Mouse (Mus musculus): Measurements from ENCODE around the gene Ugt1a6b. TPM values are rescaled to one million over a fixed set of nuclear protein-coding genes. Genes with fewer than 3 reads are reported as not detected.

Gene Ugt1a6b
- polyA plus RNA-seq, 1 experiment from 2014 or later, result 3.7 TPM

- ATAC-seq (ENCODE audit: insufficient number of reproducible peaks, low FRiP score, low TSS enrichment, low read depth), result peak; percentile 97
- no peaks in the 10 kb centered on the region for H3K9me3 ChIP-seq (replicated peaks)
- H3K9ac ChIP-seq, result peak within 1 kb of the TSS; percentile 59
- H3K4me1 ChIP-seq, result peaks cover 7% of the 10 kb centered on the region; the same call in 1 of the 2 replicates
- H3K27ac ChIP-seq (replicated peaks), result no peak within 1 kb of the TSS
- no peaks in the 10 kb centered on the region for H3K36me3 ChIP-seq
- WGBS, result 6% methylated on average over 62 of the region's 62 CpGs
- H3K27me3 ChIP-seq, result no peaks in the 10 kb centered on the region
- H3K4me2 ChIP-seq (replicated peaks), result peak within 1 kb of the TSS; percentile 82
- peak within 1 kb of the TSS; percentile 54 for H3K4me3 ChIP-seq (replicated peaks)
These were observed 102.4 kb downstream of the Ugt1a6b start, which contains the start of gene Dnajb3 for GRCm38 (mm10) chr1:88205294-88205922. TSS of gene Dnajb3 (minus strand) at chr1:88205782.

GRCm38 (mm10) chr1:88206843-88207479 is 103.9 kb downstream of the Ugt1a6b start:
- H3K4me3 ChIP-seq (replicated peaks), result no peak overlapping the region
- WGBS, result 81% methylated on average over 2 of the region's 2 CpGs
- H3K9ac ChIP-seq, result no peak overlapping the region
- H3K9me3 ChIP-seq (replicated peaks), result peaks cover 7% of the 10 kb centered on the region
- no peaks in the 10 kb centered on the region for H3K36me3 ChIP-seq
- no peak overlapping the region for H3K4me2 ChIP-seq (replicated peaks)
- no peak overlapping the region for H3K27ac ChIP-seq (replicated peaks)
- H3K4me1 ChIP-seq, result peaks cover 7% of the 10 kb centered on the region; the same call in 1 of the 2 replicates
- H3K27me3 ChIP-seq, result no peaks in the 10 kb centered on the region
- ATAC-seq (ENCODE audit: insufficient number of reproducible peaks, low FRiP score, low TSS enrichment, low read depth), result no peak

GRCm38 (mm10) chr1:88211812-88212211 is 108.8 kb downstream of the Ugt1a6b start, which contains the start of gene Ugt1a1:
TSS of gene Ugt1a1 (plus strand) at chr1:88211959.
- Histone ChIP-seq H3K27ac (replicated peaks) (no peak within 1 kb of the TSS), H3K4me1 (no peaks in the 10 kb centered on the region), H3K4me3 (replicated peaks) (no peak within 1 kb of the TSS), H3K4me2 (replicated peaks) (no peak within 1 kb of the TSS), H3K9me3 (replicated peaks) (peaks cover 47% of the 10 kb centered on the region), H3K36me3 (no peaks in the 10 kb centered on the region), H3K27me3 (no peaks in the 10 kb centered on the region), H3K9ac (no peak within 1 kb of the TSS)
- 66% methylated on average over 8 of the region's 8 CpGs for WGBS
- ATAC-seq (ENCODE audit: insufficient number of reproducible peaks, low FRiP score, low TSS enrichment, low read depth), result no peak

- H3K4me2 ChIP-seq (replicated peaks), result no peak overlapping the region
- no peaks in the 10 kb centered on the region for H3K36me3 ChIP-seq
- 58% methylated on average over 8 of the region's 8 CpGs for WGBS
- H3K4me1 ChIP-seq, result no peaks in the 10 kb centered on the region
- no peak overlapping the region for H3K27ac ChIP-seq (replicated peaks)
- no peak for ATAC-seq (ENCODE audit: insufficient number of reproducible peaks, low FRiP score, low TSS enrichment, low read depth)
- peaks cover 52% of the 10 kb centered on the region for H3K9me3 ChIP-seq (replicated peaks)
- H3K9ac ChIP-seq, result no peak overlapping the region
- no peaks in the 10 kb centered on the region for H3K27me3 ChIP-seq
- no peak overlapping the region for H3K4me3 ChIP-seq (replicated peaks)
These were observed 109.4 kb downstream of the Ugt1a6b start for GRCm38 (mm10) chr1:88212341-88213045.

- H3K9ac ChIP-seq, result no peak overlapping the region
- H3K4me1 ChIP-seq, result no peaks in the 10 kb centered on the region
- peaks cover 55% of the 10 kb centered on the region for H3K9me3 ChIP-seq (replicated peaks)
- H3K36me3 ChIP-seq, result no peaks in the 10 kb centered on the region
- WGBS, result 70% methylated on average over 1 of the region's 1 CpGs
- H3K27me3 ChIP-seq, result no peaks in the 10 kb centered on the region
- no peak for ATAC-seq (ENCODE audit: insufficient number of reproducible peaks, low FRiP score, low TSS enrichment, low read depth)
- H3K4me3 ChIP-seq (replicated peaks), result no peak overlapping the region
- no peak overlapping the region for H3K27ac ChIP-seq (replicated peaks)
- H3K4me2 ChIP-seq (replicated peaks), result no peak overlapping the region
These were observed 110.0 kb downstream of the Ugt1a6b start for GRCm38 (mm10) chr1:88213061-88213460.

- ATAC-seq (ENCODE audit: insufficient number of reproducible peaks, low FRiP score, low TSS enrichment, low read depth), result peak; percentile 9; the same call in 1 of the 2 replicates
- Histone ChIP-seq H3K9me3 (replicated peaks) (peaks cover 55% of the 10 kb centered on the region), H3K36me3 (no peaks in the 10 kb centered on the region), H3K27ac (replicated peaks) (no peak overlapping the region), H3K4me1 (no peaks in the 10 kb centered on the region), H3K27me3 (no peaks in the 10 kb centered on the region), H3K9ac (no peak overlapping the region), H3K4me2 (replicated peaks) (no peak overlapping the region), H3K4me3 (replicated peaks) (no peak overlapping the region)
- WGBS, result 78% methylated on average over 2 of the region's 2 CpGs
These were observed 110.9 kb downstream of the Ugt1a6b start for GRCm38 (mm10) chr1:88213766-88214461.

- Histone ChIP-seq H3K4me2 (replicated peaks) (no peak overlapping the region), H3K9ac (no peak overlapping the region), H3K27ac (replicated peaks) (no peak overlapping the region), H3K36me3 (no peaks in the 10 kb centered on the region), H3K4me1 (no peaks in the 10 kb centered on the region), H3K9me3 (replicated peaks) (peaks cover 55% of the 10 kb centered on the region), H3K27me3 (no peaks in the 10 kb centered on the region), H3K4me3 (replicated peaks) (no peak overlapping the region)
- 77% methylated on average over 2 of the region's 2 CpGs for WGBS
- 0 out of 2 replicates have a peak, but pooled peaks have one; percentile 5 for ATAC-seq (ENCODE audit: insufficient number of reproducible peaks, low FRiP score, low TSS enrichment, low read depth)
These were observed 111.5 kb downstream of the Ugt1a6b start for GRCm38 (mm10) chr1:88214462-88214952.

- ATAC-seq (ENCODE audit: insufficient number of reproducible peaks, low FRiP score, low TSS enrichment, low read depth), result no peak
These were observed 112.7 kb downstream of the Ugt1a6b start for GRCm38 (mm10) chr1:88215466-88216380.

DNA sequence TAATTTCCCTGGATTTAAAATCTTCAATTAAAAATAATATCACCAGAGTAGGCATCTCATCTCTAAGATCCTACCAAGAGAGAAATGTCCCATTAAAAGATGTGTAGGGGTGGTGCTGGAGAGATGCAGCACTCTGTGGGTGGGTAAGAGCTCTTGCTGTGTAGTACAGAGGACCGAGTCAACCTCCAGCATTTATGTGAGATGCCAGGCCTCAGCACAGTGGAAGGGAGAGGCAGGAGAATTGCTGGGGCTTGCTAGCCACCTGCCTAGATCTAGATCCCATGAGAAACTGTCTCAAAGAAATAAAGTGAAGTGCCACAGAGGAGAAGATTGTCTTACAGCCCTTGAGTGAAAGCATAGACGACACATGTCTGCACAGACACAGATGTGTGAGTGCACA is 113.5 kb downstream of the Ugt1a6b start:
- no peak for ATAC-seq (ENCODE audit: insufficient number of reproducible peaks, low FRiP score, low TSS enrichment, low read depth)

More at GRCm38 (mm10) chr1:88215466-88216380, 112.7 kb downstream of the Ugt1a6b start:
- Histone ChIP-seq H3K27ac (replicated peaks) (no peak overlapping the region), H3K4me3 (replicated peaks) (no peak overlapping the region), H3K27me3 (no peaks in the 10 kb centered on the region), H3K36me3 (no peaks in the 10 kb centered on the region), H3K9me3 (replicated peaks) (peaks cover 55% of the 10 kb centered on the region), H3K9ac (no peak overlapping the region), H3K4me1 (no peaks in the 10 kb centered on the region), H3K4me2 (replicated peaks) (no peak overlapping the region)
- 69% methylated on average over 10 of the region's 10 CpGs for WGBS

GRCm38 (mm10) chr1:88217144-88217543 is 114.1 kb downstream of the Ugt1a6b start:
- no peak overlapping the region for H3K27ac ChIP-seq (replicated peaks)
- ATAC-seq (ENCODE audit: insufficient number of reproducible peaks, low FRiP score, low TSS enrichment, low read depth), result no peak
- no peak overlapping the region for H3K9ac ChIP-seq
- H3K4me3 ChIP-seq (replicated peaks), result no peak overlapping the region
- H3K9me3 ChIP-seq (replicated peaks), result peaks cover 46% of the 10 kb centered on the region
- H3K4me2 ChIP-seq (replicated peaks), result no peak overlapping the region
- no peaks in the 10 kb centered on the region for H3K4me1 ChIP-seq
- H3K27me3 ChIP-seq, result no peaks in the 10 kb centered on the region
- 56% methylated on average over 2 of the region's 2 CpGs for WGBS
- no peaks in the 10 kb centered on the region for H3K36me3 ChIP-seq

More for the DNA sequence above, 113.5 kb downstream of the Ugt1a6b start:
- Histone ChIP-seq H3K9me3 (replicated peaks) (peaks cover 52% of the 10 kb centered on the region), H3K9ac (no peak overlapping the region), H3K4me2 (replicated peaks) (no peak overlapping the region), H3K36me3 (no peaks in the 10 kb centered on the region), H3K4me3 (replicated peaks) (no peak overlapping the region), H3K27ac (replicated peaks) (no peak overlapping the region), H3K4me1 (no peaks in the 10 kb centered on the region), H3K27me3 (no peaks in the 10 kb centered on the region)
- 48% methylated on average over 2 of the region's 2 CpGs for WGBS
